Mouse (Mus musculus) layer of hippocampus, postnatal 25 days (tissue): ENCODE measurements around the gene Hs3st3b1. TPM values are rescaled to one million over a fixed set of nuclear protein-coding genes. Genes with fewer than 3 reads are reported as not detected.

Source experiments
- DNase-seq, 2 experiments: peaks; one replicate each; pipeline ENCODE4 v3.0.0; 2022; ENCODE audit warnings: mixed read lengths in 2 of 2, low spot score in 1 of 2; ENCODE audit errors: extremely low spot score in 1 of 2
- total RNA-seq, 2 experiments: library from RNA; stranded (reverse); gene quantifications; 2 replicates each; pipeline ENCODE4 v1.2.3; 2021

Gene Hs3st3b1
- total RNA-seq, 2 experiments from 2014 or later = 0.47 to 0.49 TPM

- no peak for DNase-seq
Measured at GRCm38 (mm10) chr11:63893557-63893956, 28.5 kb downstream of the Hs3st3b1 start.

DNA sequence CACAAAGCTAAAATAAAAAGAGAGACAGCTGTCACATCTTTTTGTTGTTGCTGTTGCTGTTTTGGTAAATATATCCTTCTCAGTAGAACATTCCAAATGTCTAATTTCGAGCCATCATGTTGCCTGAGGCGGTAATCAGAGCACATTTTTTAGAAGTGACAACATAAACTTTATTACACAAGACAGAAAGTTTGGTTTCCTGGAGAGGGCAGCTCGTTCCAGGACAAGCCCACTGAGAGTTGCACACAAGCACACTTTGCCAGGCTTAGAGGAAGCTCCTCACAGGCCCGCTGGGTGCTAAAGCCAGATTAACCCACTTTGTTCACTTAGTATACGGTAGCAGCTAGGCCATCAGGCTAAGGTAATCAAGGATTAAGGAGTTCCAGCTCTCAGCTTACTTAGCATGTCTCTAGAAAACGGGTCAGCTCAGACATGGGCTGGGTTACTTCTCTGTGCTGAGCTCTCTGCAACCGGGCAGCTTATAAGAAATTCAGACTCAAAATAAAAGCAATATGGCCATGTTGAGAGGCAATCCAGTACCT lies 30.5 kb downstream of the Hs3st3b1 start:
- DNase-seq = no peak

DNA sequence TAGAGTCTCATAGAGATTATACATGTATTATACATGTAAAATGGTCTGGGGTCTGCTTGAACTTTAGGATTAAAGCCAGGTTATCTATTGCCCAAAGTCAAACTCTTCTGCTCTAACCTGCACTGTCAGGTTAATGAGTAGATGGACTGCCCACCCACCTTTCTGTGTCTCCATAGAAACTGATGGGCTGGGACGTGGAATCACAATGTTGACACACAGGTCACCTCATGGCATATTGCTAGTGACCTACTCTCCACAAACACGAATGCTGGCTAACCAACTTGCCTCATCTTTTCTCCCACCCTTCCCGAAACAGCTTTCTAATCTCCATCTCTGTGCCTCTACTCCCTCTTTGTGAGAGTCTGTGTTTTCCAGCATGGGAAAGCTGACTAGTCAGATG lies 38.7 kb downstream of the Hs3st3b1 start:
- no peak for DNase-seq

DNA sequence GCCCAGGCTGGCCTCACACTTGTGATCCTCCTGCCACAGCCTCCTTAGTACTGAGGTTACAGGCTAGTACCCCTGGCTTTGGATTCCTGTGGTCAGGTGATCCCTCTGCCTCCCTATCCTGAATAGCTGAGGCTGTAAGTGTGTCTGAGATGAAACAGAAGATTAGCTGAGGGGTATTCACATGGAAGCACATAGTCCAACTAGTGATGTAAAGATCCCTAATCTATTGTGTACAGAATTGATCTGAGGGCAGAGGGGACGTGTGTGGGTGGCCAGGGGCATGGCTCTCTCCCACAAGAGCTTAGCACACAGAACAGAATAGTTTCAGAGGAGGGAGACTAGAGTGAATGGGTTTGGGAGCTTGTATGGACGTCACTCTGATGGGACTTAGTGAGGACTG lies 41.8 kb downstream of the Hs3st3b1 start:
- DNase-seq = no peak

- DNase-seq = no peak
Measured at GRCm38 (mm10) chr11:63879261-63879660, 42.8 kb downstream of the Hs3st3b1 start.

- no peak for DNase-seq
Measured at GRCm38 (mm10) chr11:63878616-63879015, 43.5 kb downstream of the Hs3st3b1 start.

GRCm38 (mm10) chr11:63862746-63863145 lies 59.3 kb downstream of the Hs3st3b1 start:
- no peak for DNase-seq

- no peak for DNase-seq
Measured at GRCm38 (mm10) chr11:63861982-63862381, 60.1 kb downstream of the Hs3st3b1 start.

DNA sequence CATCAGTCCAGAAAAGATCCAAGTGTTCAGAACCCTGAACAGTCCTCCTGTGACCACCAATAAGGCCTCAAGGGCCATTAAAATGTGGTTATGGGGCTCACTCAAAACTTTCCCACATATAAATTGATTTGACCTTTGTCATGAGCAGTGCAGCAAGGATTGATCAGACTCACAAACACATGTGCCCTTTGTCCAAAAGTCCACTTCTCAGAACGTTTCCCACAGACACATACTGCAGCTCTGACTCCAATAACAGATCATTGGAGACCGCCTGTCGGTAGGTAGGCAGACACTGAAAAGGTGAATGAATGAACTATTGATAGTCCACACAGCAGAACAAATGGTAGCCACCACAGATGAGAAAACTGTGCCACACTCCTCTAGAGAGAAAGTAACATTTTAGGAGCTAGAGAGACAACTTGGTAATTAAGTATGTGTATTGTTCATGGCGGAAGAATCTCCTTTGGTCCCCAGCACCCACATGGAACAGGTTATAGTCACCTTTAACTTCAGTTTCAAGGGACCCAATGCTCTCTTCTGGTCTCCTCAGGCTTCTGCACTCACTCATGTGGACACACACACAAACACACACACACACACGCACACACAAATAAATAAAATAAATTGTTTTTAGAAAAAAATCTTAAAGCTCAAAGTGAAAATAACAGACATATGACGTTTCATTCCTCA lies 70.9 kb downstream of the Hs3st3b1 start:
- no peak for DNase-seq

- DNase-seq = no peak
Measured at GRCm38 (mm10) chr11:63850261-63850660, 71.8 kb downstream of the Hs3st3b1 start.

DNA sequence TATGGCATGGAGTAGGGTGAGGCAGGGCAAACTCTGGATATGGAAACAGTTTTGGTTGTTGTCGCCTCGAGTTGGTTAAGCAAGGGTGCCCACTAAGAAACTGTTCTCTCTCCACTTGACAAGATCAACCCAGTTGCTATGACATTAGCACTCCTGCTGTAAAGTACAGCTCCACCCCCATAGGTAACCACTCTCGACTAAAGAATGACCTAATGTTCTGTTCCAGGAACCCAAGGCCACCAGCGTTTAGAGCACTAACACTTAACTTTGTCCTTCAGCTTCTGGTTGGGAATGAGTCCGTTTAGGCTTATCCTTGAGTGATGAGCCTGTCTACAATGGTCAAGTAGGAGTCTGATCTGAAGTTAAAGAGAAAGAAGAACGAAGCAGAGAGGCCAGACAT lies 76.7 kb downstream of the Hs3st3b1 start:
- DNase-seq = no peak

DNA sequence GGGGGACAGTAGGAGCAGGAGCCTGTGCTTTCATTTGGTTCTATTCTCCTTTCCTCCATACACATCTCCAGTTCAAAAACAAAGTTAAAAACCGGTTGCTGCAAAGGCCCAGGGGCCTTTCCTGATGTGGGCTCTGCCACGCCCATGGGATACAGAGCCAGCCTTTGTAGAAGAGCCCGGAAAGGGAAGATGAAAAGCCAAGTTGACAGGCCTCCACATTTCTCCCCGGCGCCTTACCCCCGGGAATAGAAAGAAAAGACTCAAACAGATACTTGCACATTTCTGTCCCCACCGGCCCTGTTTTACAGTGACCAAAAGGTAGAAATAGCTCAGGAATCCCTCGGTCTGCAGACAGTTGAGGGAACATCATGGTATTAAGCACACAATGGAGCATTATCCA lies 77.4 kb downstream of the Hs3st3b1 start:
- no peak for DNase-seq

- DNase-seq = no peak
Measured at GRCm38 (mm10) chr11:63837526-63837925, 84.6 kb downstream of the Hs3st3b1 start.

Other genes with a start within 250 kb of the Hs3st3b1 start
- 10 to 100 TPM; 22.2 to 23.1 TPM for gene Cox10, start 157.2 kb upstream of the Hs3st3b1 start, total RNA-seq